Mouse (Mus musculus) intestine, postnatal 0 days (tissue): ENCODE measurements around the gene Myh4. TPM values are rescaled to one million over a fixed set of nuclear protein-coding genes. Genes with fewer than 3 reads are reported as not detected.

Experiments used
- ATAC-seq: fragments of 200-750 bp; cut with Nextera tagmentation; 2 replicates; pipeline ENCODE4 v1.8.0; 2017; ENCODE audit warnings: mild to moderate bottlenecking, moderate TSS enrichment, moderate library complexity
- H3K27ac ChIP-seq: fragments of 300-500 bp; sonication (generic); 2 replicates; pipeline ENCODE4 v1.5.1; 2014; ENCODE audit warnings: mild to moderate bottlenecking, low read depth, low read length, moderate library complexity
- H3K27me3 ChIP-seq: fragments of 300-500 bp; sonication (generic); replicated peaks from 2 replicates; pipeline ENCODE4 v1.6.1; 2014; ENCODE audit warnings: low read length, mixed read lengths; ENCODE audit not compliant: control insufficient read depth, insufficient read depth
- H3K36me3 ChIP-seq: fragments of 300-500 bp; sonication (generic); 2 replicates; pipeline ENCODE4 v1.6.1; 2014; ENCODE audit warnings: mild to moderate bottlenecking, moderate library complexity; ENCODE audit not compliant: control insufficient read depth, insufficient read depth
- H3K4me1 ChIP-seq: fragments of 300-500 bp; sonication (generic); replicated peaks from 2 replicates; pipeline ENCODE4 v1.6.1; 2014; ENCODE audit warnings: antibody characterized with exemption, low read length, mixed read lengths; ENCODE audit not compliant: control insufficient read depth, insufficient read depth
- H3K4me2 ChIP-seq: fragments of 300-500 bp; sonication (generic); replicated peaks from 2 replicates; pipeline ENCODE4 v1.6.1; 2014; ENCODE audit warnings: low read depth, mild to moderate bottlenecking, moderate library complexity
- H3K4me3 ChIP-seq: fragments of 300-500 bp; sonication (generic); 2 replicates; pipeline ENCODE4 v1.5.1; 2014; ENCODE audit warnings: low read depth, low read length
- H3K9ac ChIP-seq: fragments of 300-500 bp; sonication (generic); 2 replicates; pipeline ENCODE4 v1.6.1; 2014; ENCODE audit warnings: mild to moderate bottlenecking, low read depth, low read length
- H3K9me3 ChIP-seq: fragments of 300-500 bp; sonication (generic); 2 replicates; pipeline ENCODE4 v1.6.1; 2016; ENCODE audit warnings: mixed run types; ENCODE audit not compliant: control insufficient read depth
- CTCF ChIP-seq: sonication (generic); IDR thresholded peaks from 2 replicates; pipeline ENCODE4 v1.5.1; 2016; ENCODE audit warnings: low read depth, mild to moderate bottlenecking, control low read depth, antibody characterized with exemption, moderate library complexity
- WGBS: fragments of 180-500 bp; shearing (Covaris S2); extraction: QIAGEN DNeasy Blood & Tissue Kit; methylation state at CpG from one replicate; pipeline ENCODE4 v1.1.7; 2014; 5-methylcytosine and 5-hydroxymethylcytosine counted together
- polyA plus RNA-seq: library from polyadenylated mRNA; unstranded; fragments of >200 nt; fragmentation: Nextera tagmentation; extraction: Ambion mirVana; gene quantifications from 2 replicates; pipeline ENCODE4 v1.2.1, GENCODE M21; 2015

Gene Myh4
- polyA plus RNA-seq, 1 experiment from 2014 or later = not detected

GRCm38 (mm10) chr11:67221803-67222202 lies 16.0 kb upstream of the Myh4 start:
- Histone ChIP-seq H3K36me3 (no peaks in the 10 kb centered on the region), H3K4me1 (no peaks in the 10 kb centered on the region), H3K4me2 (no peak overlapping the region), H3K9me3 (no peaks in the 10 kb centered on the region), H3K27me3 (no peaks in the 10 kb centered on the region), H3K4me3 (no peak overlapping the region), H3K27ac (no peak overlapping the region), H3K9ac (no peak overlapping the region)
- WGBS = 87% methylated on average over 8 of the region's 8 CpGs
- TF ChIP-seq CTCF = no peak
- ATAC-seq = no peak

GRCm38 (mm10) chr11:67224466-67224865 lies 13.4 kb upstream of the Myh4 start:
- ATAC-seq = no peak
- no peaks in the 10 kb centered on the region for H3K36me3 ChIP-seq
- no peaks in the 10 kb centered on the region for H3K4me1 ChIP-seq
- 84% methylated on average over 2 of the region's 3 CpGs for WGBS
- no peak for TF ChIP-seq CTCF
- H3K9ac ChIP-seq = no peak overlapping the region
- H3K9me3 ChIP-seq = no peaks in the 10 kb centered on the region
- no peak overlapping the region for H3K27ac ChIP-seq
- no peaks in the 10 kb centered on the region for H3K27me3 ChIP-seq
- no peak overlapping the region for H3K4me3 ChIP-seq
- no peak overlapping the region for H3K4me2 ChIP-seq

DNA sequence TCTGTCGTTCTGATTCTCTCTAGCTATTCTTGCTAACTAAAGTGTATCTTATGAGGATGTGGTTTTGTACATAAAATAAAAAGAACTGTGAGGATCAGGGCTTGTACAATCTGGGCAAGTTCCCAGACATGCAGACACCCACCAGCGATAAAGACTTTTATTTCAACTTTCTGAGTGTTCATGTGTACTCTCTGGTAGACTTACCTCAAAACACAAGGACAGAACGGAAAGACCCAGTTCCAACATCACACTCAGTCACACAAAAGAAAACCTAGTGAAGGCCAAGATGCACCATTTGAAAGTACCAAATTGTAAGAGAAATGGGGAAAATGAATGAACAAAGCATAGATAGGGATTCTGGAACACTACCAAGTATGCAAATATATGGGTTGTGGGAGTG lies 9.1 kb upstream of the Myh4 start:
- no peak overlapping the region for H3K4me3 ChIP-seq
- H3K9ac ChIP-seq = no peak overlapping the region
- H3K27me3 ChIP-seq = no peaks in the 10 kb centered on the region
- no peak overlapping the region for H3K4me2 ChIP-seq
- WGBS = 77% methylated on average over 3 of the region's 3 CpGs
- TF ChIP-seq CTCF = no peak
- H3K9me3 ChIP-seq = no peaks in the 10 kb centered on the region
- no peaks in the 10 kb centered on the region for H3K36me3 ChIP-seq
- no peak overlapping the region for H3K27ac ChIP-seq
- no peaks in the 10 kb centered on the region for H3K4me1 ChIP-seq
- ATAC-seq = no peak

- Histone ChIP-seq H3K4me1 (no peaks in the 10 kb centered on the region), H3K27me3 (no peaks in the 10 kb centered on the region), H3K27ac (no peak overlapping the region), H3K9ac (no peak overlapping the region), H3K4me3 (no peak overlapping the region), H3K4me2 (no peak overlapping the region), H3K9me3 (no peaks in the 10 kb centered on the region), H3K36me3 (no peaks in the 10 kb centered on the region)
- no peak for ATAC-seq
- 78% methylated on average over 5 of the region's 5 CpGs for WGBS
- TF ChIP-seq CTCF = no peak
Measured at GRCm38 (mm10) chr11:67229166-67229565, 8.7 kb upstream of the Myh4 start.

DNA sequence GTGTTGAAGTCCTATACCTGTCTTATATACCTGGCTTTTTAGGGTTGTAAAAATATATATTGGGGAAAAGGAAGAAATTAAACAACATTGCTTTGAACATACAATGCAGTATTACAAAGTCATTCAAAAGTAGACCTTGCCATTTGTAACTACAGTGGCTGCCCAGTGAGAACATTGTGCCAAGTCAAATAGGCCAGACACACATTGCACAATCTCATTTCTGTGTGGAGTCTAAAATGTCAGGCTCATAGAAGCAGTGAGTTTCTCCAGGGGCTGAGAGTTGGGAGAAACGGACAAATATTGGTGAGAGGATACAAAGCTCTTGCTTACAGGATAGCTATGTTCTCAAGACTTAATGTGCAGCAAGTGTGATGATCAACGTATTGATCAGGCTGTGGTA lies 7.9 kb upstream of the Myh4 start:
- Histone ChIP-seq H3K4me2 (no peak overlapping the region), H3K36me3 (no peaks in the 10 kb centered on the region), H3K27ac (no peak overlapping the region), H3K4me1 (no peaks in the 10 kb centered on the region), H3K9ac (no peak overlapping the region), H3K9me3 (no peaks in the 10 kb centered on the region), H3K4me3 (no peak overlapping the region), H3K27me3 (no peaks in the 10 kb centered on the region)
- TF ChIP-seq CTCF = no peak
- ATAC-seq = no peak
- 74% methylated on average over 2 of the region's 2 CpGs for WGBS

DNA sequence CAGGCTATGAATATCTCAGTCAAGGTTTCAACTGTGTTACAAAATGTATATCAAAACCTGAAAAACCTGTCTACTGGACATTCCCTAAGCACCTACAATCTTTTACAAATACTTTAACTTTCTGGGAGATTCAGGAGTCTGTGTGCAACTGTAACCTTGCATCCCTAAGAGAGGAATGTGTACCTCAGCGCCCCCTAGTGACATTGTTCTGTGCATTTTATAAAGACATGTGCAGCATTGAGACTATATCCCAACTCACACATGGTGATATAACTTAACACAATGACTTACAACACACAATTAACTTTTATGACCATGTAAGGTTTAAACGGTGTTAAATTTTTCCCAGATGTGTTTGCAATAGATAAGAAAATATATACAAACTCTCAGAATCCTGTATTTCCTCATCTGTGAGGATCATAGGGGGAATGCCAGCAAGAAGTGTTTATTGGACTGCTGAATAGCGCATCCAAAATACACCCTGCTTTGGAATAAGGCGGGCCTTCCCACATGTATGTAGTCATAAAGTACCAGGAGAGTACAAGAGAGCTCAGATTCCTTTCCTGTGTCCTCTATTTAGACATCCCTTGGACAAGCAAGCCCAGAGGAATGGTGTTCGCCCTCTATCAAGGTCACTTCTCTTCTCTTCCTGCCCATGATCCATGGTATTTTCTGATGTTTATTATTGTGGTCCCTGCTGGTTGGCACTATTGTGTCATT lies 2.0 kb upstream of the Myh4 start:
- Histone ChIP-seq H3K27me3 (no peaks in the 10 kb centered on the region), H3K9ac (no peak overlapping the region), H3K4me1 (no peaks in the 10 kb centered on the region), H3K36me3 (no peaks in the 10 kb centered on the region), H3K4me3 (no peak overlapping the region), H3K27ac (no peak overlapping the region), H3K4me2 (no peak overlapping the region), H3K9me3 (no peaks in the 10 kb centered on the region)
- WGBS = 57% methylated on average over 5 of the region's 5 CpGs
- no peak for ATAC-seq
- peak; percentile 63 for TF ChIP-seq CTCF
